Mouse (Mus musculus): ENCODE data around the gene Amotl1. TPM values are rescaled to one million over a fixed set of nuclear protein-coding genes. Genes with fewer than 3 reads are reported as not detected.
A peak's percentile ranks its signal among the peaks of the same experiment; 100 is the strongest.

Gene Amotl1
- total RNA-seq, 2 experiments from 2014 or later, result 0.53 TPM; not detected in 1

DNA sequence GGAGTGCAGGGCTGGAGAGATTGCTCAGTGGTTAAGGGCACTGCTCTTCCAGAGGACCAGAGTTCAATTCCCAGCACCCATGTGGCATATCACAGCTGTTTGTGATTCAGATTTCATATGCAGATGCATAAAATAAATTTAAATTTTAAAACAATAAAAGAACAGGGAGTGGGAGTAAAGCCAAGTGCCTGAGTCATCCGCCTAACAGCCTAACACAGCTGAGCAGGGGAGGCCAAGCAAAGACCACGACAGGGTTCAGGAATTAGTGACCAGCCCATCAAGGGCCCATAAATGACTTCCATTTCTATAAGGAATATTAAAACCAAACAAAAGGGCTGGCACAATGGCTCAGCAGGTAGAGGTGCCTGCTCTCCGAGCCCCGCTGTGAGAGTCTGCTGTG lies 84.3 kb downstream of the Amotl1 start:
- ATAC-seq (replicated peaks; ENCODE audit: low FRiP score, poor library complexity, severe bottlenecking), result no peak

DNA sequence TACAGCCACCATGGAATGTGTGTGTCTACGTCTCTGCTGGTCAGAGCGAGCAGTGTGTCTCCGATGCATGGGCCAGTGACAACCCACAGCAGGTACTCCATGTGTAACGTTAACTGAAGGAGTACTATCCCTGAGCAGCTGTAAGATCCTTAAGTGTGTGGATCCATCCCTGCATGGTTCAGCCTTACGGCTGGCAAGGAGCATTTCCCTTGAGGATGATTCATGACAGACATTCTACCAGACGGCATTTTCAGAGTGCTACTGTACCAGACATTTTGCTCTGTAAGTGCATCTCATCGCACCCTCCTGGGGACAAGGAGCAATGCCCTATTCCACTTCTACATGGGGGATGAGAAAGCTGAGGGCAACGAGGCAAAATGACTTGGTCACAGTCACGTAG lies 84.9 kb downstream of the Amotl1 start:
- no peak for ATAC-seq (replicated peaks; ENCODE audit: low FRiP score, poor library complexity, severe bottlenecking)

DNA sequence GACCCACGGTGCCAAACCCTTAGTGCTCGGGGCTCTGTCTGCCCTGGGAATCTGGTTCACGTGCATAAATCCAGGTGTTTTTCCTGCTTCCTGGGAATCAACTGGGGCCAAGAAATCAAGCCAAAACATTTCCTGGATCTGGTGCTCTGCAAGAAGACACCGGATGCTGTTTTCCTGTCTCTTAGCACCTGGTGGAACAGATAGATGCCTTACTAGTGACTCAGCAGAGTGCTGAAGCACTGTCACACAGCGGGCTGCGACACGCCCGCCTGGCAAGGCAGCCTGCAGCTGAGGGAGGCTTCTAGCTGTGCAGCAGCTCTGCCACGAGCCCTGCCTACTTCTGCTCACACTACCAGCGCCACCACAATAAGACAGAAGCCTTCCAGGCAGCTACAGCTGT lies 85.4 kb downstream of the Amotl1 start:
- ATAC-seq (replicated peaks; ENCODE audit: low FRiP score, poor library complexity, severe bottlenecking), result no peak

DNA sequence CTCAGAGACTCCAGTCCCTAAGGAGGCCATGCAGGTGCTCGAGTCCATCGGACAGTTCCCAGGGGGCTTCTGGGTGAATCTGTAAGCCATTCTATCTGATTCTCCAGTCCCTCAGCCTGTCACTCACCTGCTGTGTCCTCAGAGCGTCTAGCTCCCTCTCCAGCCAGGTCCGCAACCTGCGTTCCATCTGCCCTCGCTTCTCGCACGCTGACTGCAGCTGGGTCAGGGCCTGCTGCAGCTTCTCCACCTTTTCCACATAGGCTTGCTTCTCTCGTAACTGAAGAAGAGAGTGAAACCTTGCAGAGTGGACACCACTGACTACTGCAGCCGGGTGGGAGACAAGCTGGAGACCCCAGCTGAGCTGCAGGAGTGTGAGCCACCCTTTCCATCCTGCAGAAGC lies 86.5 kb downstream of the Amotl1 start:
- ATAC-seq (replicated peaks; ENCODE audit: low FRiP score, poor library complexity, severe bottlenecking), result no peak

DNA sequence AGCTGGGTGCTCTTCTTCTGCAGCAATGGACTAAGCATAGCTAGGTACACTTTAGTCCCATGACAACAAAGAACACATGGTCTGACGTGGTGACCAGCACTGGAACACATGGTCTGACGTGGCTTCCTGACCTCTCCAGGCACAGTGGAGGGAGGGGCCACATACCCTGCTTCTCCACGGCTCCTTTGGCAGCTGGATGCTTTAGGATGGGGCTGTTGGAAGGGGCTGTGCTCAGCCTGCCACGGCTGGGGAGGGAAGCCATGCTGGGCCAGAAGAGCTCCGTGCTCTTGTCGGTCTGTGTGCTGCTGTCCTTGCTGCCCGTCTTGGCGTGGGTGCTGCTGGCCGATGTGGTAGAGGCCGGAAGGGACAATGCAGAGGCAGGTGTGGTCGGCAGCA lies 96.5 kb downstream of the Amotl1 start:
- no peak for ATAC-seq (replicated peaks; ENCODE audit: low FRiP score, poor library complexity, severe bottlenecking)

DNA sequence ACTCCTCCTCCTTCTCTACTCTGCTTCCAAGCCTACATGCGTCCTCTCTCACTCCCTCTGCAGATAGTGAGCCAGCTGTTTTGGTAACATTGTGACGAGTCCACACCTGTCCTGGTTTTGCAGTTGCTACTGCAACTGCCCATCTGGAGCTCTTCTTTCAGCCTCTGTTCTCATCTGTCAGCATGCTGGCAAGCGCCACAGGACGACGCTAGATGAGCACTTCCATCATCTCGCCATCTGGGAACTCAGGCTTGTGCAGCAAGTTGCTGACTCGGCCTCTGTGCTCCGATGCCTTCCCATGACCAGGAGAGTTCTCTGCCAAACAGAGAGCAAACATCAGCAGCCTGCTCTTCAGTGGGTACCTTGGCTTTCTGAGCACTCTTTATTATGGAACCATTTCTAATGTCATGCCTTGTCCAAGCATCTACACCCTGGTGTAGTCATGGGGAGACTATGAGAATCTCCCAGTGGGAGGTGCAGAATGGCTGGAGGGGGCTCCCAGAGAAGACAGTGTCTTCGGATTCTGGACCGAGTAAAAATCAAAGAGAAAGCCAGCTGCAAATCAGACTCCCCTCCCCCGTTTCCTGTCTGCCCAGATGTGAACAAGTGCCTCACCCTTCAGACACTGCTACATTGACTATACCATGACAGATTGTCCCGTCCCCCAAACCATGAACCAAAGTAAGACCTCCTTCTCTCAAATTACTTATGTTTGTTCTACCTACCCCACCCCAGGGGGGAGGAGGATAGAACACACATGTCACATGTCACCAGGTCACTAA lies 97.1 kb downstream of the Amotl1 start:
- no peak for ATAC-seq (replicated peaks; ENCODE audit: low FRiP score, poor library complexity, severe bottlenecking)

DNA sequence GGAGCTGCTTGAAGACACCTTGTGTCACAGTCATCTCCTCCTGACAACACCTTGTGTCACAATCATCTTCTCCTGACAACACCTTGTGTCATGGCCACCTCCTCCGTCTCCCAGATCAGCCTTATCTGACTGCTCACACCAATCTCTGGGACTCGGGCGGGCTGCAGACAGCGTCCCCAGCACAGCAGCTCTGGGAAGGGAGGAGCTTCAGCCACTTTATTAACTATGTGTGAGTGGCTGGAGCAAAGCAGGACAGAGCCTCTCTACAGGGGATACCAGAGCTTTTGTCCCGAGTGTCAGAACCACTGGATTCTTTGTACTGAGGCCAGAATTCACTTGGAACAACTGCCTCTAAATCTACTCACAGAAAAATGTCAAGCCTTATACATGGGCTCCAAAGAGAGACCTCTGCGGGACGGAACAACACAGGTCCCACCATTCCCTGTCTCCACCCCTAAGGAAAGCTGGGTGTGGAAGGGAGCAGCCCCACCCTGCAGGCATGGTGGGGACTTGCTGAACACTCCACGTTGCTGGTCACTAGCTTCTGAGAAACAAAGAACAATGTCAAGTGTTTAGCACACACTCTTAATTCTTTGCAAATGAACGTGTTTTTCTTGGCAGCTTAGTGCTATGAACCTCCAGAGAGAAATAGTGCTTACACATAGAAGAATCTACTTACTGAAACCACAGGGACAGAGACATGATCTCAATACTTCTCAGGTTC lies 100.7 kb downstream of the Amotl1 start:
- no peak for ATAC-seq (replicated peaks; ENCODE audit: low FRiP score, poor library complexity, severe bottlenecking)

DNA sequence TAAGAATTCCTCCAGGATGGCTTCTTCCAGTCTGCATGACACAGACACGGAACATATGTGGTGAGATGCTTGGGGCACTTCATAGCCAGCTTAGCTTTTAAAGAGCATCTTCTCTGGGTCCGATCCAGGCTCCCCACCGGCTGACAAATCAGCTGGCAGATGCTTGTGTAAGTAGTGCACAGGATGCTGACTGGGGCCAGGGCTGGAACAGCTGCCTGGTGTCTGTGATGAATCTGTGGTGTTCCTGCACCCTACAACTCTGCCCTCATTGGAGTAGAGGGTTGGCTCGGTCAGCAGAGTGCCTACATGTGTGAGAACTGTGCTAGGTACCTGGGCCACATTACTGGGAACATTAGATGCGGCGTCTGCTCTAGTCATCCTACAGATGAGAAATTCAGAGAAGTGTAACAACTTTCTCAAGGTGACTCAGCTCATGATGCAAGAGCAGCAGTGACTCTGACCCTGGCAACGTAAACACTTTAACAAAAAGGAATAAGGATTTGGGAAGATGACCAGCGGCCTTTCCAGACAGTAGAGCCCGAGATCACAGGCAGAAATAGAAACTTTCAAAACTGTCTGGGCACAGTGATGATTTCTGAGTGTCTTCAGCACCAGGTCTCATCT lies 109.9 kb downstream of the Amotl1 start:
- no peak for ATAC-seq (replicated peaks; ENCODE audit: low FRiP score, poor library complexity, severe bottlenecking)

DNA sequence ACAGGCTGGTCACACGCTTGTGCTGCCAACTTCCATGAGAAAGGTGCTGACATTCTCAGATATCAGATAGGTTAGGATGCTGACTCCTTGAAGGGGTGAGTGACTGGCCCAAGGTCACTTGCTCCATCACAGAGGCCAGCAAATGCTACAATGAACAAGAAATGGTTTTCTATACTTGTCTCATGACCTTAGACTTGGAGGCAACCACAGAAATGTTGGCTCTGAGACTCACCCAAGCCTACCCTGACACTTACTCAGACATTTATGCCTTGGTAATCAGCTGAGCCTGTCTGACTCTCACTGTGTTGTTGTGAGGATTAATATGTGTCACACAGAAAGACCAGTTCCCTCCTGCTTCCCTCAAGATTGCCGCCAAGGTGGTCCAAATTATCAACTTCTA lies 111.2 kb downstream of the Amotl1 start:
- no peak for ATAC-seq (replicated peaks; ENCODE audit: low FRiP score, poor library complexity, severe bottlenecking)

DNA sequence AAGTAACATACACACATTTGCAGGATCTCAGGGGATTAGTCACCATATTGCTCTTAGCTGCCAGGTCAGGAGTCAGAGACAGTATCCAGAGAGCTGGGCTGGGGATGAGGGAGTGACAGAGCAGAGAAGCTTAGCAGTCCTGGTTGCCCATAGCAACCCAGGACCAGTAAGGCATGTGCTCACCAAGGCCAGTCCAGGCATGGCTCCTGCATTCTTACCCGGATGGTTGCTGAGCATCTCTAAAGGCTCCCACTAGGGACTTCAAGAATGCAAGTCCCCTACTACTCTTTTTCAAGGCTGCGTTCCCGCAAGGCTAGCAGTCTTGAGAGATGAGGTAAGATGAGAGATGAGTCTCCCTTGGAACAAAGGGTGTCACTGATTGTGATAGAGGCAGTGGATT lies 112.6 kb downstream of the Amotl1 start:
- ATAC-seq (replicated peaks; ENCODE audit: low FRiP score, poor library complexity, severe bottlenecking), result no peak

DNA sequence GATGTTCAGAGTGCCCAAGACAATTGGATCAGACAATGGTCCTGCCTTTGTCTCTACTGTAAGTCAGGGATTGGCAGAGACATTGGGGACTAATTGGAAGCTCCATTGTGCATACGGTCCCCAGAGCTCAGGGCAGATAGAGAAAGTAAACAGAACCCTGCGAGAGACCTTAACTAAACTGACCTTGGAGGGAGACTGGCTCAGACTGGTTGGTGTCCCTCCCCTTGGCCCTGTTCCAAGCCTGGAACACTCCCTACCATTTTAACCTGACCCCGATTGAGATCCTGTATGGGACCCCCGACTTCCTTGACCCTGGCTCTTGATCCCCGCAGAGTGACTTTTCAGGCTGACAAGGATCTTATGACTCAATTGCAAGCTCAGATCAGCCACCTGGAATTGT lies 114.9 kb downstream of the Amotl1 start:
- ATAC-seq (replicated peaks; ENCODE audit: low FRiP score, poor library complexity, severe bottlenecking), result no peak

DNA sequence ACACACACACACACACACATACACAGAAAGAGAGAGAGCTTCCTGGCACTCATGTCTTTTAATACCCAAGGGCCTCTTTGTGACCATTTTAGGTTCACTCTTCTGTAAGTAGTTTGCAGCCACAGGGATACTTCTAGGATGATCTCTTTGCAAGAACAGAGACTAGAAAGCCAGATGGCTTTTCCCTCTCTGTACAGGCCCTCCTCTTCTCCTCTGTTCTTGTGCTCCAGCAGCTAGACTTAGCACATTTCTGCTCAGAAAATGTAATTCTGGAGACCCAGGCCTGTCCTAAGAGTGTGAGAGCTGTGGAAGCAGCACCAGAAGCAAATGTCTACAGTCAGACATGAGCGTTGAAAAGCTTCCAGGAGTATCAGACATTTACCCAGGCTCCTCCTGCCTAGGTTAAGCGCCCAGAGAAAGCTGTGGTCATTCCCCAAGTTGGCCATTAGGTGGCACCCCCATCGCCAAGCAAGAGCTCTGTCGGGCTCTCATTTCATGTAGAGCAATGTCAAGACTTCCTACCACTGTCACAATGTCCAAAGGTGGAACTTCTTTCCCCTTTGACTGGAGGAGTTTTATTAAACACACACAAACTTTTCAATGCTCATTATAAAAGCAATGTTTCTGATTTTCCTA lies 121.3 kb downstream of the Amotl1 start:
- peak; percentile 70; the same call in 1 of the 2 replicates for ATAC-seq (replicated peaks; ENCODE audit: low FRiP score, poor library complexity, severe bottlenecking)

DNA sequence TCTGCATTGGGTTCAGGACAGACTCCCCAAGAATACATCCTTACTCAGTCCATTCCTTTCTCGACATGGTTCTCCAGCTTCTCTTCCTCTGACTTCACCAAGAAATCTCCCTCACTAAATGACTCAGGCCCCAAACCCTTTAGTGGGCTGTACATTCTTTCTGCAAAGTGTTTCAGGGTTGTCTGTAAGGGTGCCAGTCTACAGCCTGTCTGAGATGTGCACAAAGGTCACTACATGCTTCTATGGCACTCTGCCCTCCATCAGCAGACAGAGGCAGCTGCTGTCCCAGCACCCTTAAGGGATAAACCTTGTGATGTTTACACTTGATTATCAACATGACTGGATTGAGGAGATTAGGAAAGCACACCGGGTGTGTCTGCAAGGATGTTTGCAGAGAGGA lies 123.2 kb downstream of the Amotl1 start:
- ATAC-seq (replicated peaks; ENCODE audit: low FRiP score, poor library complexity, severe bottlenecking), result no peak

DNA sequence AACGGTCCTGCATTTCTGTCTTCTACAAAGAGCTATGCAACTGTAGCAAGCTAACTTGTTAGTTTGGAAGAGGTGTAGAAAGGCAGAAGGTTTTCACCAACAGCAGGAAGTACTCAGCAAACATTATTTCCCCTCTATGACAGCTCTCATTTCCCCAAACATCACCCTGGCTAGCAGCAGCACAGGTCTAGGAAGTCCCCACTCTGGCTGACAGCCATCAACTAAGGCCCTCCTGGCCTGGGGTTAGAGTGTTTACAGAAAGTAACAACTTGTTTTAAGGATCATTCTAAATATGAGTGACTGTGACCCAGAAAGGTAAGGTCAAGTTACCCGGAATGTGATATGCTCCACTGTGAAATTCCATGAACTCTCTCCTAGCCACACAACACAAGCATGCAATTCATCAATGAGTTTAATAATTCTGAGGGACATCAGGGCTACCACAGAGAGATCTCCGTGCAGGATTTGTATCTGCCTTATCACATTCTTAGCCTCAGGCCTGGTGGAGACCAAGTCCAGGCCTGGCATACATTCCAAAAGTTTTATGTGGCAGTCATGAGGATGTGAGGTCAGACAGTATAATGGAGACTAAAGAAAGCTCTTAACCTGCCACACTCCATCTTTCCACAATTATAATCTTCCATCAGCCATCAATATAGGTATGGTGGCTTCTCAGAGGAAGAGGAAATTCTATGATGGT lies 123.7 kb downstream of the Amotl1 start:
- ATAC-seq (replicated peaks; ENCODE audit: low FRiP score, poor library complexity, severe bottlenecking), result no peak

DNA sequence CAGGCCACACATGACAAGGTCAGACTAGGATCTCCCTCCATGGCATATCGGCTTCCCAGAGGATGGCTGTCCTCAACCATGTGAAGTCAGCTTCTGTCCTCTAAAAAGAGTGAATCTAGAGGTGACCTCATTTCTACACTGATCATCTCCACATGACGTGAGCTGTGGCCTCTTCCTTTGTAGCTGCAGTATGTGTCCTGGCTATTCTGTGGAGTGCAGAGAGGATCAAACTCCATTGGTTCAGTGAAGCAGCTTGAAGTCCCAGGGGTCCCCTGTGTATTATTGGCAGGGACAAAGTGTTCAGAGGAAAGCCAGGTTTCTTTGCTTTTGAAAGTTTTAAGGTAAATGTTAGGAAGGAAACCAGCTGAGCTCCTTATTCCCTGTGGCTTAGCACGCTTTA lies 126.8 kb downstream of the Amotl1 start:
- ATAC-seq (replicated peaks; ENCODE audit: low FRiP score, poor library complexity, severe bottlenecking), result no peak

DNA sequence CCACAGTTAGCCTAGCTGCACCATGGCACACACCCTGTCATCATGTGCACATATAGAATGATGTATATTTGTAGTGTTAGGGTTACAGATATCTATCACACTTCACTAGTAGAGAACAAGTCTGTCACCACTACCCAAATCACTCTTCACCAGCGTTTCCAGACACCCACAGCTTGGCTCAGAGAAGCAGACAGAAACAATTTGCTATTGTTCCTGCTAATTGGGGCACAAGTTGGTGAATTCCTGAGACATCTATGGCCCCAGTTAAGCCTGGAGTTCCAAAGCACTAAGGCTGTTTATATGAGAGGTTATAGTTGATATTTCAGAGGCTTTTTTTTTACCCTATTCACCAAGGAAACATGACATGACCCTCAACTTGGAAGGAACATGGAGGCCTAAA lies 127.6 kb downstream of the Amotl1 start:
- ATAC-seq (replicated peaks; ENCODE audit: low FRiP score, poor library complexity, severe bottlenecking), result no peak

DNA sequence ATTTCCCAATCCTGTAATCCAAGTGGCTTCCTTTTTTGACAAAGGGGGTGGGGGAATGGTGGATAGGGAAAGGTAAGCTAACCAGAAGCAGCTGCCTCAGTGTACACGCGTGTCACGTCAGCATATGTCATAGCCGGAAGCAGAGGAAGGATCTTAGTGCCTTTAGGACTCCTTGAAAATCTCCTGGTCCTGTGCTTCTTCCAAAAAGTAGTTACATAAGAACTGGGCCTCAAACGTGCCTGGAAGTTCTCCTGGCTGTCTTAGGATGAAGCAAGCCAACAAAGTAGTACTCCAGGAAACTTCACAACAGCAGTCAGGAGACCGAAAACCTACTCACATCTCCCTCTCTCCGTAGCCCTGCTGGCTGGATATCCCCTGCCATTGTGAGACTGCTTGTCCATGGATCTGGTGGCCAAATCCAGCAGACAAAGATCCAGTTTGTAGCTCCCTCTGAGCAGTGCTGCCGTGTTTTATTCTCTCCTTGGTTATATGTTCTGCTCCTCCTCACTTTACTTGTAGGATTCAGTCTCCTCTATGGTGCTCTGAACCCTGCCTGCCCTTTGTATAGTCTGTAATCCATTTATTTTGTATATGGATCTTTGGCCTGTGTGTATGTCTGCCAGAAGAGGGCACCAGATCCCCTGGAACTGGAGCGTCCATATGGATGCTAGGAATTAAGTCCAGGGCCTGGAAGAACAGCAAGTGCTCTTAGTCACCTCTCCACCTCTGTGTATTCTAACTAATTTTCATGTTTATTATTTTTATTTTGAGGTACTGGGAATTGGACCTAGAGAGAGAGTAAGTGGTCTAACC lies 132.0 kb downstream of the Amotl1 start:
- ATAC-seq (replicated peaks; ENCODE audit: low FRiP score, poor library complexity, severe bottlenecking), result no peak

DNA sequence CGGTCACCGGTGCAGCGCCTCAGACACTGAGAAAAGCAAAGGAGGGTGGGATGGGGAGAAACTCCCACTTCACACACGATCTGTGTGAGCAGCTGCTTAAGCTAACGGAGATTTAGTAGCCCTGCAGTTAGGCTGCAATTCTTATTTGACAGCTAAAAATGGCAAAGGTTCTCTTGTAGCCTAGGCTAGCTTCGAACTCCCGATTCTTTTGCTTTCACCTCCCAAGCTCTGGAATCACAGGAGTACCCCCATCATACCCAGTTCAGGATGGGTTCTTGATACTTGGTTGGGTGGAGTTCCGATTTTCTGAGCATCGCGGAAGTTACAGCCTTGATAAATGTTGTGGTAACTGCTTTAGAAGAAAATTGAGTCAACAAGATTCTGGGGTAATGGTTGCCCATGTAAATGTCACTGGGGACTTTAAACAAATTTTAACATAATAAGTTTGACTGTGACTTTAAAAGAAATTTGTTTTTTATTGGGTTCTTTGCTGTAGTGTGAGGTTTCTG lies 143.9 kb downstream of the Amotl1 start:
- ATAC-seq (replicated peaks; ENCODE audit: low FRiP score, poor library complexity, severe bottlenecking), result no peak

Data from erythroid progenitor cell, adult 5-6 weeks (primary cell).